Mouse (Mus musculus): ENCODE measurements around the gene Atp8a1. TPM values are rescaled to one million over a fixed set of nuclear protein-coding genes. Genes with fewer than 3 reads are reported as not detected.

The Atp8a1 gene
- polyA plus RNA-seq, 1 experiment from 2014 or later, result 26.9 TPM

DNA sequence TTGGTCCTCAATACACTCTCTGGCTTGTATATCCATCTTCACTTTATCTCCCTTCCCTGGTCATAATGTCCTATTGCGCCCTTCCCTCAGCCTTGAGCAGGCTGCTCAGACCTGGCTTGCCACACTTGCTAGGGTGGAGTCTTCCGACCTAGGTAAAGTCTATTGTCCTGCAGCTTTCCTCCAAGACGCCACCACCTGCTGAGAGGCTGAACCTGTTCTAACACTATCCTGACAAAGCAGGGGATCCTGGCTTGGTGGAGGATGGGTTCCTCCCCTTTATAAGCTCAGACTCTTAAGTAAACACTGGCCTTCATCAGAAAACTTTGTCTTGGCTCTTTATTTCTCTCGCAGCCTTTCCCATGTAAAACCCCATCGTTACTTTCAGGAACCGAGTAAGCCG is 47.4 kb downstream of the Atp8a1 start:
- Histone ChIP-seq H3K4me1 (ENCODE audit: control insufficient read depth, insufficient read depth, low read length) (no peaks in the 10 kb centered on the region), H3K4me3 (ENCODE audit: low read depth, low read length) (no peak overlapping the region), H3K36me3 (ENCODE audit: control insufficient read depth, insufficient read depth, low read length) (no peaks in the 10 kb centered on the region), H3K4me2 (ENCODE audit: low read depth) (no peak overlapping the region), H3K9ac (ENCODE audit: low read length) (no peak overlapping the region), H3K9me3 (ENCODE audit: control insufficient read depth, low read length) (no peaks in the 10 kb centered on the region), H3K27me3 (ENCODE audit: control insufficient read depth, insufficient read depth, low read length) (no peaks in the 10 kb centered on the region), H3K27ac (ENCODE audit: low read depth, low read length) (no peak overlapping the region)
- ATAC-seq (ENCODE audit: insufficient read depth, low FRiP score, low TSS enrichment) (no peak), DNase-seq (ENCODE audit: low spot score) (no peak)
- 86% methylated on average over 7 of the region's 7 CpGs for WGBS

DNA sequence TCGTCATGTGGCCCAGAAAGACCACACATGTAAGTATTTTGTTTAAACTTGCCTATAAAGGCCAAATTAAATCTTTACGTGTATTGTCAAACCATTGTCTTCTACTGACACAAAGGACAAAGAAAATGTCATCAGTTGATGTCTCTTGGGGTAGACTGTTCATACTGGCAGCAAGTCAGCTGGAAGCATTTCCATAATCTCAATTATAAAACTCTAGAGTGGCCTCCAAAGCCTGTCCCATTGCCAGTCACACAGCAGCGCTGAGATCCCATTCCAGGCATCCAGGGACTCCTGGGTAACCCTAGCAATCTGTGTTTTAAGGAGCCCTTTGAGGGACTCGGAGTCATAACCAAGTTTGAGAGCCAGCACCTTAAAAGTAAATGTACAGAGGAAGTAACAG is 48.9 kb downstream of the Atp8a1 start:
- DNase-seq (ENCODE audit: low spot score), result no peak
- 94% methylated on average over 4 of the region's 4 CpGs for WGBS
- Histone ChIP-seq H3K27ac (ENCODE audit: low read depth, low read length) (no peak overlapping the region), H3K4me2 (ENCODE audit: low read depth) (no peak overlapping the region), H3K9ac (ENCODE audit: low read length) (no peak overlapping the region), H3K36me3 (ENCODE audit: control insufficient read depth, insufficient read depth, low read length) (no peaks in the 10 kb centered on the region), H3K4me1 (ENCODE audit: control insufficient read depth, insufficient read depth, low read length) (no peaks in the 10 kb centered on the region), H3K4me3 (ENCODE audit: low read depth, low read length) (no peak overlapping the region), H3K9me3 (ENCODE audit: control insufficient read depth, low read length) (no peaks in the 10 kb centered on the region), H3K27me3 (ENCODE audit: control insufficient read depth, insufficient read depth, low read length) (no peaks in the 10 kb centered on the region)
- ATAC-seq (ENCODE audit: insufficient read depth, low FRiP score, low TSS enrichment), result no peak

DNA sequence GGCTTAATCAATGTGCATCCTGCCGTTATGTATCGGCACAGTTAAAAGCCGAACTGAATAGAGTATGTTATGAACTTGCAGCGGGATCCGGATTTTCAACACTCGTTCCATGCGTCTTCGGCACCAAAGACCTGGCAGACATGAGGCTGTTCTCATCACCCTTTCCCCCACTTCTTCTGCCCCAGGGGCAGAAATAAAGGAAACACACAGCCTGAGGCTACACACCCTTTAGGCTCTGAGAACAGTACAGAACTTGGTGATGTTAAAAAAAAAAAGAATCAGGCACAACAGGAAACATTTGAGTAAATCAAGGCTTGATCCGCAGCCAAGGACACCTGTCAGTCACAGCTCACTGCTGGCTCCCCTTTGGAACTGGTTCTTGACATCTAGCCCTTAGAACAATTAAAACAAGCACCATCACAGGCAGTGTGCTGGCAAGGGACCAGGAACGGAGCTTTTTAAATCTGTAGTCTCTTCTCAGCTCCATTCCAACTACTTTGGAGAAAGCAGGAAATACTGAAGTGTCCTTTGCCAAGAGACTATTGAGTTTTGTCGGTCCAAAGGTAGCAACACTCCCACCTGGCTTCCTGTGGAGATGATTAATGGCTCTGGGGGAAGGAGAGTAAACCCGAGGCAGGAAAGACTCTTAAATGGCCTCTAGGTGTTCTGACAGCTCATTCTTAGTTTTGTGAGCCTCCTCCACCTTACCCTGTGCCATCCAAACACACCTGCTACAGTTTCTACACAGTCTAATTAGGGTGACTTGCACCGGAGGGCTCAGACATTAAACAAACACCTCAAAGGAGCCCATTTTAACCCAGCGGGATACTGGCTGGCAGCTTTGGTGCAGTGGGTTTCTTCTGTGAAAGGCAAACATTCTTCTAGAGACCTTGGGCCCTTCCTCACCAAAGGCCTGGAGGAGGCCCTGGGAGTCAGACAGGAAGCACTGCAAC is 50.0 kb downstream of the Atp8a1 start:
- Histone ChIP-seq H3K4me2 (ENCODE audit: low read depth) (no peak overlapping the region), H3K27ac (ENCODE audit: low read depth, low read length) (no peak overlapping the region), H3K9me3 (ENCODE audit: control insufficient read depth, low read length) (no peaks in the 10 kb centered on the region), H3K4me1 (ENCODE audit: control insufficient read depth, insufficient read depth, low read length) (no peaks in the 10 kb centered on the region), H3K27me3 (ENCODE audit: control insufficient read depth, insufficient read depth, low read length) (no peaks in the 10 kb centered on the region), H3K36me3 (ENCODE audit: control insufficient read depth, insufficient read depth, low read length) (no peaks in the 10 kb centered on the region), H3K9ac (ENCODE audit: low read length) (no peak overlapping the region), H3K4me3 (ENCODE audit: low read depth, low read length) (no peak overlapping the region)
- ATAC-seq (ENCODE audit: insufficient read depth, low FRiP score, low TSS enrichment) (no peak), DNase-seq (ENCODE audit: low spot score) (no peak)
- WGBS, result 72% methylated on average over 14 of the region's 14 CpGs

DNA sequence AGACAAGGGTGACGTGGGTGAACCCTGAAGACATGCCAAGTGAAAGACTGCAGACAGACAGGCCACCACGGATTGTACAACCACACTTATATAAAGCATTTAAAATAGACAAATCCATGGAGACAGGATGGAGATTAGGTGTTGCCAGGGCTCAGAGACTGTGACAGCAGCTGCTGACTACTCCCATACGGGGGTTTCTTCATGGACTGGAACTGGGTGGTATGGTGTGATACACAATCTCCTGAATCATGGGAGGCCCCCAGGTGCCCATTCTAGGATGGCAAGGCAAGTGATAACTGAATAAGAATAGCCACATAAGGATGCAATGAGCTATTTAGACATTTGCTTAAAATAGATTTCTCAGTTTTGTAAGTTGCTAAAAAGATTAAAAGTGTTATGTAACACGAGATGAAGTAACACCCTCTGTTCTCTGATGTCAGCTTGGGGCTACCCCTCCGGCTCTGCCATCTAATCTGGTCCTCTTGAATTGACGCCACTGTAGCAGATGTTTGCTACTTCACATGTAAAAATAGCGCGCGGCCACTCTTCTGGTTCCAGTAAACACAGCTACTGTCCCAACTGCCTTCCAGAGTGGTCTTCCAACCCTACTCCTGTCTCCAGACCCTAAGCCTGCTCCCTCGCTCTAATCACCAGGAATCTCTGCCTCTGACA is 53.0 kb downstream of the Atp8a1 start:
- H3K27ac ChIP-seq (ENCODE audit: low read depth, low read length), result no peak overlapping the region
- no peak for DNase-seq (ENCODE audit: low spot score)
- WGBS, result 89% methylated on average over 10 of the region's 10 CpGs
- no peaks in the 10 kb centered on the region for H3K4me1 ChIP-seq (ENCODE audit: control insufficient read depth, insufficient read depth, low read length)
- H3K9ac ChIP-seq (ENCODE audit: low read length), result no peak overlapping the region
- no peaks in the 10 kb centered on the region for H3K27me3 ChIP-seq (ENCODE audit: control insufficient read depth, insufficient read depth, low read length)
- H3K9me3 ChIP-seq (ENCODE audit: control insufficient read depth, low read length), result no peaks in the 10 kb centered on the region
- no peak overlapping the region for H3K4me2 ChIP-seq (ENCODE audit: low read depth)
- no peak overlapping the region for H3K4me3 ChIP-seq (ENCODE audit: low read depth, low read length)
- no peaks in the 10 kb centered on the region for H3K36me3 ChIP-seq (ENCODE audit: control insufficient read depth, insufficient read depth, low read length)
- no peak for ATAC-seq (ENCODE audit: insufficient read depth, low FRiP score, low TSS enrichment)

DNA sequence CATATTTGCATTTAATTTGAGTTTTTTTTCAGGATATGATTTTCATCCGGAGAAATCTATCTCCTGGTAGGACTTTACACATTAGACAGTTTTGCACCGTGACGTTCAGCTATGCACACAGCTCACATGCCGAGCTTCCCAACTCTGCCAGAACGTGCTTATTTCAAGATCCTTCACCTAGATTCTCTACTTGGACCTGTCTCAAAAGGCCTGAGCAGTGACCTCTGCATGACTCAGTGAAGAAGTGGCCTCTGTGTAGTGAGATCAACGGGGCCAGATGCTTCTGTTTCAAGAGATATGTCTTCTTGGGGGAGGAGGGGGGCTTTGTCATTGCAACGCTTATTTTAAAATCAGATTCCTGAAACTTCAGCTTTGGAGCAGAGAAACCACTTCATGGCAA is 64.5 kb downstream of the Atp8a1 start:
- Histone ChIP-seq H3K27ac (ENCODE audit: low read depth, low read length) (no peak overlapping the region), H3K27me3 (ENCODE audit: control insufficient read depth, insufficient read depth, low read length) (no peaks in the 10 kb centered on the region), H3K9me3 (ENCODE audit: control insufficient read depth, low read length) (no peaks in the 10 kb centered on the region), H3K4me3 (ENCODE audit: low read depth, low read length) (no peak overlapping the region), H3K4me2 (ENCODE audit: low read depth) (no peak overlapping the region), H3K4me1 (ENCODE audit: control insufficient read depth, insufficient read depth, low read length) (no peaks in the 10 kb centered on the region), H3K9ac (ENCODE audit: low read length) (no peak overlapping the region), H3K36me3 (ENCODE audit: control insufficient read depth, insufficient read depth, low read length) (no peaks in the 10 kb centered on the region)
- no peak for DNase-seq (ENCODE audit: low spot score)
- WGBS, result 82% methylated on average over 7 of the region's 7 CpGs
- no peak for ATAC-seq (ENCODE audit: insufficient read depth, low FRiP score, low TSS enrichment)

DNA sequence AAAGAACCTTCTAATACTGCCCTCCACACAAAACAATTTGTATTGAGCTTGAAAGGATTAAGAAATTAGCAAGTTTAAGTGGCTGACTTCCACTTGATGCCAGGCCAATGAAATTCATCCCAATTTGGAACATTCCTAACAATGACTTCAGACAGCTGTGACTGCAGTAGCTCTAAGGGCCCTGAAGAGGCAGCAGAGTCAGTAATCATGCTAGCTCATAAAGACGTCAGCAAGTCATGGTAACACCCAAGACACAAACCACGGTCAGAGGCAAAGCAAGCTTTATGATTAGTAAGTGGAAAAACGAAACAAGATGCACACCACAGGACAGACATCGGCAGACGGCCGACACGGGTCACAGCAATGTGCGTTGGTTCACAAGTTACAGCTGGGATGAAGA is 69.2 kb downstream of the Atp8a1 start:
- H3K9ac ChIP-seq (ENCODE audit: low read length), result no peak overlapping the region
- no peaks in the 10 kb centered on the region for H3K9me3 ChIP-seq (ENCODE audit: control insufficient read depth, low read length)
- H3K36me3 ChIP-seq (ENCODE audit: control insufficient read depth, insufficient read depth, low read length), result no peaks in the 10 kb centered on the region
- no peak overlapping the region for H3K27ac ChIP-seq (ENCODE audit: low read depth, low read length)
- H3K4me1 ChIP-seq (ENCODE audit: control insufficient read depth, insufficient read depth, low read length), result no peaks in the 10 kb centered on the region
- ATAC-seq (ENCODE audit: insufficient read depth, low FRiP score, low TSS enrichment) (no peak), DNase-seq (ENCODE audit: low spot score) (no peak)
- no peak overlapping the region for H3K4me3 ChIP-seq (ENCODE audit: low read depth, low read length)
- WGBS, result 67% methylated on average over 8 of the region's 8 CpGs
- H3K27me3 ChIP-seq (ENCODE audit: control insufficient read depth, insufficient read depth, low read length), result no peaks in the 10 kb centered on the region
- no peak overlapping the region for H3K4me2 ChIP-seq (ENCODE audit: low read depth)

DNA sequence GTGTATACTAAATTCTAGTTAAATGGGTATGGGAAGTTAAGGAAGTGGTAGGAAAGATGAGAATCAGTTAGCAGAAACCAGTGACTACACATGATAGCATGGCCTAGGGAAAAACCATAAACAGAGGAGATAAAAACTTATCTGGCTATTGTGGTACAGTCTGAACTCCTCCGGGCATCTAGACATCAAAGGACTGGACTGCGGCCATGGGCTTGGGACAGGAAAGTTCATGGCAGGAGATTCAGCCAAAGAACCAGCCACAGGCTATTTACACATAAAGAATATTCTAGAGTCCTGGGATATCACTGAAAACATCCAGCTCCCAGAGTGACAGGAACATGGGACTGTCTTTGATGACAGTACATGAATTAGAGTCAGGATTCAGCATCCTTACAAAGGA is 73.0 kb downstream of the Atp8a1 start:
- no peak overlapping the region for H3K27ac ChIP-seq (ENCODE audit: low read depth, low read length)
- H3K36me3 ChIP-seq (ENCODE audit: control insufficient read depth, insufficient read depth, low read length), result no peaks in the 10 kb centered on the region
- no peaks in the 10 kb centered on the region for H3K27me3 ChIP-seq (ENCODE audit: control insufficient read depth, insufficient read depth, low read length)
- H3K9me3 ChIP-seq (ENCODE audit: control insufficient read depth, low read length), result no peaks in the 10 kb centered on the region
- no peak for DNase-seq (ENCODE audit: low spot score)
- ATAC-seq (ENCODE audit: insufficient read depth, low FRiP score, low TSS enrichment), result no peak
- no peak overlapping the region for H3K4me3 ChIP-seq (ENCODE audit: low read depth, low read length)
- WGBS, result 96% methylated on average over 2 of the region's 2 CpGs
- no peaks in the 10 kb centered on the region for H3K4me1 ChIP-seq (ENCODE audit: control insufficient read depth, insufficient read depth, low read length)
- no peak overlapping the region for H3K4me2 ChIP-seq (ENCODE audit: low read depth)
- no peak overlapping the region for H3K9ac ChIP-seq (ENCODE audit: low read length)

DNA sequence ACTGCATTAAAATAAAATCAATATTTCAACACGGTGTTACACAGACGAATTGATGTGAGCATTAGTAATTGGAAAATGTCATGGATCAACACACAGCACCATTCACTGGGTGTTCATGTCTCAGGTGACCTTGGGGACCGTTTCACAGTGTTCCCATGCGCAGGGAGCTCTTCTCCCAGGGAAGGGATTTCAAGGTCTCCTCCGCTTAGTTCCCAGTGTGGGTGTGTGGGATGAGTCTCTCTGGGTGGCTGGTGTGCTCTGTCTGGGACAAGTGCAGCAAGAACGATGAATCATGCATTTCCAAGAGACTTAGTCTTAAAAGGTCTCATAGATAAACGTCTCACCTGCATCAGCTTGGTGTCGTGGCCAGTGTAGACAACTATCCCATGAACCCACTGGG is 78.5 kb downstream of the Atp8a1 start:
- no peak for ATAC-seq (ENCODE audit: insufficient read depth, low FRiP score, low TSS enrichment)
- H3K27me3 ChIP-seq (ENCODE audit: control insufficient read depth, insufficient read depth, low read length), result no peaks in the 10 kb centered on the region
- H3K4me2 ChIP-seq (ENCODE audit: low read depth), result no peak overlapping the region
- no peak for DNase-seq (ENCODE audit: low spot score)
- H3K27ac ChIP-seq (ENCODE audit: low read depth, low read length), result no peak overlapping the region
- H3K9me3 ChIP-seq (ENCODE audit: control insufficient read depth, low read length), result no peaks in the 10 kb centered on the region
- no peaks in the 10 kb centered on the region for H3K4me1 ChIP-seq (ENCODE audit: control insufficient read depth, insufficient read depth, low read length)
- no peak overlapping the region for H3K9ac ChIP-seq (ENCODE audit: low read length)
- no peaks in the 10 kb centered on the region for H3K36me3 ChIP-seq (ENCODE audit: control insufficient read depth, insufficient read depth, low read length)
- H3K4me3 ChIP-seq (ENCODE audit: low read depth, low read length), result no peak overlapping the region
- 93% methylated on average over 8 of the region's 8 CpGs for WGBS

DNA sequence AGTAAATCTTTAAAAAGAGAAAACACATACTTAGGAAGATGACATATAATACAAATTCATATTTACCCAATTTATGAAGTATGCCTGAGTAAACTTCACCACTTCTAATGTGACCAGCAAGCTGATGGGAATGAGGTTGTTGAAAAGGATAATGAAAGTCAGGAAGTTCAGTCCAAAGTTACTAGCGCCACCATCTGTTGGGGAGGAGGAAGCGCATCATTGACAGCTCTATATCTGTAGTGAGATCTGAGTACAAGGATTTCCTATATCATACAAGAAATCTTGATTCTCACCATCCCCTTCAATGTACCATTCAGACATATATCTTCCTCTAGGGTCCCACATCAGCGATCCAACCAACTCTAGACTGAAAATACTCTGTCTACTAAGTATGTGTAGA is 82.4 kb downstream of the Atp8a1 start:
- no peak for DNase-seq (ENCODE audit: low spot score)
- no peaks in the 10 kb centered on the region for H3K36me3 ChIP-seq (ENCODE audit: control insufficient read depth, insufficient read depth, low read length)
- no peaks in the 10 kb centered on the region for H3K27me3 ChIP-seq (ENCODE audit: control insufficient read depth, insufficient read depth, low read length)
- H3K9me3 ChIP-seq (ENCODE audit: control insufficient read depth, low read length), result no peaks in the 10 kb centered on the region
- H3K9ac ChIP-seq (ENCODE audit: low read length), result no peak overlapping the region
- H3K4me2 ChIP-seq (ENCODE audit: low read depth), result no peak overlapping the region
- H3K4me1 ChIP-seq (ENCODE audit: control insufficient read depth, insufficient read depth, low read length), result no peaks in the 10 kb centered on the region
- ATAC-seq (ENCODE audit: insufficient read depth, low FRiP score, low TSS enrichment), result no peak
- no peak overlapping the region for H3K4me3 ChIP-seq (ENCODE audit: low read depth, low read length)
- 92% methylated on average over 3 of the region's 3 CpGs for WGBS
- H3K27ac ChIP-seq (ENCODE audit: low read depth, low read length), result no peak overlapping the region

Data from neural tube, embryonic 11.5 days (tissue).